Mouse (Mus musculus) hindbrain, embryonic 14.5 days (tissue): Measurements from ENCODE around the gene Zfp276. TPM values are rescaled to one million over a fixed set of nuclear protein-coding genes. Genes with fewer than 3 reads are reported as not detected.

Experiments
- ATAC-seq: fragments of 200-750 bp; cut with Nextera tagmentation; 2 replicates; pipeline ENCODE4 v1.8.0; 2017; ENCODE audit warnings: moderate number of reproducible peaks, mild to moderate bottlenecking, moderate TSS enrichment, moderate library complexity; ENCODE audit not compliant: low FRiP score
- DNase-seq: peaks from one replicate; pipeline ENCODE4 v3.0.0-alpha.2; 2015; ENCODE audit warnings: low spot score
- H3K27ac ChIP-seq: fragments of 300-500 bp; sonication (generic); 2 replicates; pipeline ENCODE4 v1.5.1; 2014; ENCODE audit warnings: mild to moderate bottlenecking, moderate library complexity
- H3K27me3 ChIP-seq: fragments of 300-500 bp; sonication (generic); 2 replicates; pipeline ENCODE4 v1.6.1; 2014; ENCODE audit warnings: mild to moderate bottlenecking, low read length, mixed read lengths; ENCODE audit not compliant: control insufficient read depth, insufficient read depth
- H3K36me3 ChIP-seq: fragments of 300-500 bp; sonication (generic); replicated peaks from 2 replicates; pipeline ENCODE4 v1.6.1; 2014; ENCODE audit not compliant: control insufficient read depth, insufficient read depth
- H3K4me1 ChIP-seq: fragments of 300-500 bp; sonication (generic); replicated peaks from 2 replicates; pipeline ENCODE4 v1.6.1; 2014; ENCODE audit warnings: antibody characterized with exemption, low read length, mixed read lengths; ENCODE audit not compliant: control insufficient read depth, insufficient read depth
- H3K4me2 ChIP-seq: fragments of 300-500 bp; sonication (generic); replicated peaks from 2 replicates; pipeline ENCODE4 v1.6.1; 2014; ENCODE audit warnings: mild to moderate bottlenecking, moderate library complexity
- H3K4me3 ChIP-seq: fragments of 300-500 bp; sonication (generic); replicated peaks from 2 replicates; pipeline ENCODE4 v1.5.1; 2014; ENCODE audit warnings: mild to moderate bottlenecking, low read length
- H3K9ac ChIP-seq: fragments of 300-500 bp; sonication (generic); 2 replicates; pipeline ENCODE4 v1.6.1; 2014
- H3K9me3 ChIP-seq: fragments of 300-500 bp; sonication (generic); 2 replicates; pipeline ENCODE4 v1.6.1; 2016; ENCODE audit warnings: low read length; ENCODE audit not compliant: control insufficient read depth
- WGBS: fragments of 180-500 bp; shearing (Covaris S2); extraction: QIAGEN DNeasy Blood & Tissue Kit; methylation state at CpG from one replicate; pipeline ENCODE4 v1.1.7; 2014; 5-methylcytosine and 5-hydroxymethylcytosine counted together
- polyA plus RNA-seq: library from polyadenylated mRNA; unstranded; fragments of >200 nt; fragmentation: Nextera tagmentation; extraction: Ambion mirVana; gene quantifications from 2 replicates; pipeline ENCODE4 v1.2.1, GENCODE M21; 2014

The Zfp276 gene
- polyA plus RNA-seq, result 18.5 and 19.5 TPM in 2 replicates

DNA sequence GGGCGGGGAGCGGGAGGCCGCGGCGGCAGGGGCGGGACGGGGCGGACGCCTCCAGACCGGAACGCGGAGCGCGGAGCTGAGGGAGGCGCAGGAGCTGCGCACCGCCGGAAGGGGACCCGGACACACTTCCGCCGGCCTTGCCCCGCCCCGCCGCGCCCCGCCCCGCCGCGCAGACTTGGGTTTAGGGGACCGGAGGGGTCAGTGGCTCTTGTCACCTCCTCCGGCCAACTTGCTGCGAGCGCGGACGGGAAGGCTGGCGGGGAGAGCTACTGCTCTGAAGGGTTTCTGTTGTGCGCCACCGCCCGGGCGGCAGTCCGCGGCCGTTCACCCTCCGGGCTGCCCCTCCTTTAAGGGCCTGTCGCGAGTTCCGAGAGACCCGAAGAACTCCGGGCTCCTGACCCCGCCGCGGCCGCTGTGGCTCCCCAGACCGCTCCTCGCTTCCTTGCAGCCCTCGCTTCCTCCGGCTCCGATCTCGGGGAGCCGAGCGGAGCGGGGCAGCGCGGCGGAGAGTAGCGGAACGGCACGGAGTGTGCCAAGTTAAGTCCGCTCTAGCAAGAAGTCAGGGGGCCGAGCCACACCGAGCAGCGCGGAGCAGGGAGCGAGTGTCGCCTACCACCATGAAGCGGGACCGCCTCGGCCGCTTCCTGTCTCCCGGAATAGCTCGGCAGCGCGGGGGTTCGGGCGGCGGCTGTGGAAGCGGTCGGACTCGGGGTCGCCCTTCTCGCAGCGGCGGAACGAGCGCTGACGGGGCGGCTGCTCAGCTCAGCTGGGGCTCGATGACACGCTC is at the start of gene Zfp276, which contains the start of gene Vps9d1:
Gene Zfp276 (plus strand): TSS at position 97 of the 787 bp plus-strand sequence.
Gene Vps9d1 (minus strand): TSS at position 250 of the 787 bp plus-strand sequence.
- Histone ChIP-seq H3K4me1 (peaks cover 22% of the 10 kb centered on the region), H3K27ac (peak within 1 kb of the TSS; percentile 93), H3K4me3 (peak within 1 kb of the TSS; percentile 98), H3K4me2 (peak within 1 kb of the TSS; percentile 98), H3K9ac (peak within 1 kb of the TSS; percentile 98), H3K27me3 (no peaks in the 10 kb centered on the region), H3K36me3 (peaks cover 65% of the 10 kb centered on the region), H3K9me3 (no peaks in the 10 kb centered on the region)
- ATAC-seq (peak; percentile 94), DNase-seq (peak; percentile 83)
- under 1% methylated on average over 73 of the region's 99 CpGs for WGBS

DNA sequence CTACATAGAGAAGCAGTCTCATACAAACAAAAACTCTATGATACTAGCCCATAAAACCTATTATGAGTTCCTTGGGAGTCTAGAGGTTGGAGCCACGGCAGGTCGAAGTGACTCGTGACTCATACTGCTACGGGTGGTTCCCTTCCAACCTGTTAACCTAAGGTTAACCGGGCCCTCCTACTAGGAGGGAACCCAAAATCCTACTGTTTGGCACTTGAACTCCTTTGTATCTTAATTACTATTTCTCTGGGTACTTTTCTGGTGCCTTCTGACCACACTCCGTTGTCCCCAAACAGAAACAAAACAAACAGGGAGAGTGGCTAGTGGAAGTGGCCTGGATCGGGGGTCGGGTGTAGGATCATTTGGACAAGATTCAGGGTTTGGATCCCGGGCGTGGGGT is 42.1 kb upstream of the Zfp276 start:
- H3K9ac ChIP-seq, result peak overlapping the region; percentile 96
- H3K27ac ChIP-seq, result no peak overlapping the region
- peak overlapping the region; percentile 78 for H3K4me2 ChIP-seq
- WGBS, result 52% methylated on average over 10 of the region's 10 CpGs
- peaks cover 38% of the 10 kb centered on the region for H3K36me3 ChIP-seq
- no peak for DNase-seq
- no peak for ATAC-seq
- no peaks in the 10 kb centered on the region for H3K9me3 ChIP-seq
- H3K4me3 ChIP-seq, result peak overlapping the region; percentile 80
- no peaks in the 10 kb centered on the region for H3K27me3 ChIP-seq
- peaks cover 12% of the 10 kb centered on the region for H3K4me1 ChIP-seq

- no peak within 1 kb of the TSS for H3K27ac ChIP-seq
- H3K9me3 ChIP-seq, result no peaks in the 10 kb centered on the region
- H3K4me1 ChIP-seq, result peaks cover 12% of the 10 kb centered on the region
- peak within 1 kb of the TSS; percentile 96 for H3K9ac ChIP-seq
- ATAC-seq, result peak; percentile 95
- peak within 1 kb of the TSS; percentile 78 for H3K4me2 ChIP-seq
- WGBS, result under 1% methylated on average over 76 of the region's 76 CpGs
- H3K27me3 ChIP-seq, result no peaks in the 10 kb centered on the region
- peak; percentile 91 for DNase-seq
- H3K36me3 ChIP-seq, result peaks cover 32% of the 10 kb centered on the region
- peak within 1 kb of the TSS; percentile 80 for H3K4me3 ChIP-seq
Observed at GRCm38 (mm10) chr8:123212321-123213117, 41.5 kb upstream of the Zfp276 start, which contains the start of the genes Chmp1a and Spata33. TSS of gene Chmp1a (minus strand) at chr8:123212763. TSS of gene Spata33 (plus strand) at chr8:123212832.

GRCm38 (mm10) chr8:123213118-123213772 is 40.8 kb upstream of the Zfp276 start:
- peak overlapping the region; percentile 80 for H3K4me3 ChIP-seq
- no peaks in the 10 kb centered on the region for H3K9me3 ChIP-seq
- H3K36me3 ChIP-seq, result peaks cover 25% of the 10 kb centered on the region
- no peak; the same call in 1 of the 2 replicates for ATAC-seq
- H3K4me2 ChIP-seq, result peak overlapping the region; percentile 78
- H3K27me3 ChIP-seq, result no peaks in the 10 kb centered on the region
- peaks cover 12% of the 10 kb centered on the region for H3K4me1 ChIP-seq
- no peak for DNase-seq
- H3K27ac ChIP-seq, result no peak overlapping the region
- 21% methylated on average over 22 of the region's 22 CpGs for WGBS
- peak overlapping the region; percentile 96 for H3K9ac ChIP-seq

DNA sequence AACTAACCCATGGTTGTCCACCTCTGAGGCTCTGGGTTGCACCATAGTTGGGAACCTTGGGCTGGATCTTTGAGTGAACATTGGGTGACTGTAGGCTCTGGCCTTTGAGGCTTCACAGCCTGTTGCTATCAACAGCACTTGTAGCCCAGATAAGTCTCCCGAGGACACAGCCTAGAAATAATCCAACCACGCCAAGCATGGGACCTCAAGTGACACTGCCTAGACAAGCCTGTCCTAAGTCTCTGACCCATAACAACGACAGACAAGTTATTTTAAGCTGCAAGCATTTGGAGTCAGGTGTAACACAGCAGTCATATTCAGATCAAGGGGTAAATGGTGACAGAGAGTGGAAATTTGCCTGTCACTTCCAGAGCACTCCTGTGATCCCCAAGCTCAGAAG is 38.6 kb upstream of the Zfp276 start:
- WGBS, result 79% methylated on average over 3 of the region's 3 CpGs
- no peak overlapping the region for H3K4me3 ChIP-seq
- no peaks in the 10 kb centered on the region for H3K27me3 ChIP-seq
- H3K4me1 ChIP-seq, result peaks cover 12% of the 10 kb centered on the region
- H3K36me3 ChIP-seq, result peaks cover 3% of the 10 kb centered on the region
- H3K27ac ChIP-seq, result no peak overlapping the region
- no peak overlapping the region for H3K4me2 ChIP-seq
- DNase-seq, result no peak
- no peak for ATAC-seq
- no peaks in the 10 kb centered on the region for H3K9me3 ChIP-seq
- no peak overlapping the region for H3K9ac ChIP-seq

DNA sequence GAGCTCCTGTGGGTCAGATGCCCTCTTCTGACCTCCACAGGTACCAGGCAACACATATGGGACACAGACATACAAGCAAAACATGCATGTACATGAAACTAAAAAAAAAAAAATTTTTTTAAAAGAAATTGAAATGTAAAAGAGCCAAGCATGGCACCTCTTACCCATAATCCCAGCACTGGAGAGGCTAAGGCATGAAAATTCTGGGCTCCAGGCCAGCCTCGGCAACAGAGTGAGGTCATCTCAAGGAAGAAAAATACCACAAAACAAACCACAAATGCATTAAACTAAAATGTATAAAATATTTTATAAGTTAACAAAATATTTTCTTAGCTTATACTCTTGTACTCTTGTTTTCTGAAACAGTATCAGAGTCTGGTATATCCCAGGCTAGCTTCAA is 33.1 kb upstream of the Zfp276 start:
- no peak for ATAC-seq
- WGBS, result 82% methylated on average over 1 of the region's 1 CpGs
- Histone ChIP-seq H3K36me3 (no peaks in the 10 kb centered on the region), H3K4me1 (peaks cover 15% of the 10 kb centered on the region), H3K9ac (no peak overlapping the region), H3K9me3 (no peaks in the 10 kb centered on the region), H3K4me3 (no peak overlapping the region), H3K4me2 (no peak overlapping the region), H3K27me3 (no peaks in the 10 kb centered on the region), H3K27ac (no peak overlapping the region)
- no peak for DNase-seq

DNA sequence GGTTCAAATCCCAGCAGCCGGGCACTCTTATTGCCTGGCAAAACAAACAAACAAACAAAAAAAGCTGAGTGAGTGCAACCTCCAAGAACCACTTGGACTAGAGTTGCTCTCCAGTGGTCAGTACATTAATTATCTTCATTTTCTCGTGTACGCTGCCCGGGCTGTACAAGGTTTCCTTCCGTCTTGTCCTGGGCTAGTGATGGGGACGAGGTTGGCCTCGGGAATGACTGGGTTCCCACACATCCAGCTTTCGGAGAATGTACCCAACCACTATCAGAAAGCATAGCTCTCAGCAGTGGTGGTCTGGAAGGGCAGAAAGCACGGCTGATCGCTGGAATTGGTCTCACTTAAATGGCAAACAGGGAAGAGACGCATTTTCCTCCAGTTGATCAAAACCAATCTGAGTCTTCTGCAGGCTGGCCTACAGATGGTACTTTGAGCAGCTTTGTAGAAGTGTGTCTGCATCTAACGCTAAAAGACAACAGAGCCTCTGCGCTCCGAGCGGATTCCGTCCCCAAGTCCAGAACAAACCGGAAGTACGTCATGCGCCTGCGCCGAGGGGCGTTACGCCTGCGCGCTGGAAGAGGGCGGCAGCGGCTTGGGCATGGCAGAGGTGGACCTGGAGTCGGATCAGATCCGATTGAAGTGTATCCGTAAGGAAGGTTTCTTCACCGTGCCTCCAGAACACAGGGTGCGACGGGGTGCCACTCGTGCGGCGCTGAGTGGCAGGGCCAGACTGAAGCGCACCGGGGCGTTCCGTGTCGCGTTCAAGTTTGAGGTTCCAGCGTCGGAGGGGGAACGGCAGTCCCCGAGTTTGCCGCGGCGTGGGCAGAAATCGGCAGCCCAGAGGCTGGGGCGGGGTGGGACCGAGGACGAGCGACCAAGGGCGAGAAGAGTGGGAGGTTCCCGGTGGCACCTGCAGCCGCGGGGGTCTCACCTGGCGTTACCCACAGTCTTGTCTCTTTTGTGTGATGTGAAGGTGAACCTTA is 29.4 kb upstream of the Zfp276 start, which contains the start of gene Cdk10:
Gene Cdk10 (plus strand): TSS at position 565 of the 989 bp plus-strand sequence.
- peak within 1 kb of the TSS; percentile 92 for H3K4me2 ChIP-seq
- H3K9ac ChIP-seq, result peak within 1 kb of the TSS; percentile 89
- peaks cover 17% of the 10 kb centered on the region for H3K4me1 ChIP-seq
- ATAC-seq (peak; percentile 90), DNase-seq (peak; percentile 98)
- WGBS, result 4% methylated on average over 59 of the region's 59 CpGs
- H3K4me3 ChIP-seq, result peak within 1 kb of the TSS; percentile 70
- H3K27ac ChIP-seq, result peak within 1 kb of the TSS; percentile 81
- no peaks in the 10 kb centered on the region for H3K9me3 ChIP-seq
- H3K36me3 ChIP-seq, result peaks cover 31% of the 10 kb centered on the region
- H3K27me3 ChIP-seq, result no peaks in the 10 kb centered on the region

- Histone ChIP-seq H3K4me3 (no peak overlapping the region), H3K36me3 (peaks cover 36% of the 10 kb centered on the region), H3K27me3 (no peaks in the 10 kb centered on the region), H3K9ac (no peak overlapping the region), H3K9me3 (no peaks in the 10 kb centered on the region), H3K27ac (no peak overlapping the region), H3K4me2 (no peak overlapping the region), H3K4me1 (peaks cover 17% of the 10 kb centered on the region)
- 100% methylated on average over 1 of the region's 1 CpGs for WGBS
- ATAC-seq (no peak), DNase-seq (no peak)
Observed at GRCm38 (mm10) chr8:123228416-123228815, 25.6 kb upstream of the Zfp276 start.
